Mouse (Mus musculus) liver, embryonic 16.5 days (tissue): ENCODE results near the gene BC003965. TPM values are rescaled to one million over a fixed set of nuclear protein-coding genes. Genes with fewer than 3 reads are reported as not detected.
"Not testable (repeated sequence)": the region's sequence is repeated elsewhere in the genome, so short reads cannot be mapped to it uniquely, and the experiment has no call there.

ENCODE experiments used
- ATAC-seq: fragments of 200-750 bp; cut with Nextera tagmentation; 2 replicates; pipeline ENCODE4 v1.8.0; 2017; ENCODE audit warnings: low read depth, mild to moderate bottlenecking, moderate number of reproducible peaks, moderate library complexity
- H3K27ac ChIP-seq: fragments of 300-500 bp; sonication (generic); 2 replicates; pipeline ENCODE4 v1.5.1; 2014; ENCODE audit warnings: mild to moderate bottlenecking, low read length
- H3K27me3 ChIP-seq: fragments of 300-500 bp; sonication (generic); 2 replicates; pipeline ENCODE4 v1.6.1; 2014; ENCODE audit warnings: low read depth, low read length, mixed read lengths; ENCODE audit not compliant: control insufficient read depth, insufficient read depth
- H3K36me3 ChIP-seq: fragments of 300-500 bp; sonication (generic); 2 replicates; pipeline ENCODE4 v1.6.1; 2014; ENCODE audit warnings: mild to moderate bottlenecking; ENCODE audit not compliant: control insufficient read depth, insufficient read depth
- H3K4me1 ChIP-seq: fragments of 300-500 bp; sonication (generic); 2 replicates; pipeline ENCODE4 v1.6.1; 2014; ENCODE audit warnings: low read depth, low read length, mixed read lengths; ENCODE audit not compliant: control insufficient read depth
- H3K4me2 ChIP-seq: fragments of 300-500 bp; sonication (generic); 2 replicates; pipeline ENCODE4 v1.6.1; 2014; ENCODE audit warnings: low read depth, low read length, mixed read lengths
- H3K4me3 ChIP-seq: fragments of 300-500 bp; sonication (generic); 2 replicates; pipeline ENCODE4 v1.5.1; 2014; ENCODE audit warnings: low read depth, mild to moderate bottlenecking, low read length
- H3K9ac ChIP-seq: fragments of 300-500 bp; sonication (generic); 2 replicates; pipeline ENCODE4 v1.6.1; 2014; ENCODE audit warnings: low read depth, low read length
- H3K9me3 ChIP-seq: fragments of 300-500 bp; sonication (generic); replicated peaks from 2 replicates; pipeline ENCODE4 v1.6.1; 2016; ENCODE audit warnings: low read length; ENCODE audit not compliant: control insufficient read depth
- WGBS: fragments of 180-500 bp; shearing (Covaris S2); extraction: QIAGEN DNeasy Blood & Tissue Kit; methylation state at CpG from one replicate; pipeline ENCODE4 v1.1.7; 2014; ENCODE audit not compliant: insufficient replicate concordance; 5-methylcytosine and 5-hydroxymethylcytosine counted together
- polyA plus RNA-seq: library from polyadenylated mRNA; unstranded; fragments of >200 nt; fragmentation: Nextera tagmentation; extraction: Ambion mirVana; gene quantifications from 2 replicates; pipeline ENCODE4 v1.2.1, GENCODE M21; 2015

The BC003965 gene
- polyA plus RNA-seq, 1 experiment from 2014 or later: 14.2 TPM

GRCm38 (mm10) chr17:25222951-25223601 lies 38.7 kb downstream of the BC003965 start:
- Histone ChIP-seq H3K4me3 (peak overlapping the region; percentile 78), H3K4me1 (peaks cover 64% of the 10 kb centered on the region), H3K9me3 (no peaks in the 10 kb centered on the region), H3K9ac (peak overlapping the region; percentile 81), H3K27me3 (no peaks in the 10 kb centered on the region), H3K36me3 (peaks cover 5% of the 10 kb centered on the region), H3K4me2 (peak overlapping the region; percentile 76), H3K27ac (peak overlapping the region; percentile 85)
- ATAC-seq: peak; percentile 50
- 6% methylated on average over 6 of the region's 6 CpGs for WGBS

- peaks cover 10% of the 10 kb centered on the region for H3K36me3 ChIP-seq
- H3K4me1 ChIP-seq: peaks cover 66% of the 10 kb centered on the region
- H3K9ac ChIP-seq: peak overlapping the region; percentile 81
- peak overlapping the region; percentile 85 for H3K27ac ChIP-seq
- H3K27me3 ChIP-seq: no peaks in the 10 kb centered on the region
- ATAC-seq: no peak
- peak overlapping the region; percentile 78 for H3K4me3 ChIP-seq
- peak overlapping the region; percentile 76 for H3K4me2 ChIP-seq
- 59% methylated on average over 7 of the region's 7 CpGs for WGBS
- no peaks in the 10 kb centered on the region for H3K9me3 ChIP-seq
These were observed 40.4 kb downstream of the BC003965 start for GRCm38 (mm10) chr17:25224586-25225222.

GRCm38 (mm10) chr17:25225659-25226058 lies 41.3 kb downstream of the BC003965 start:
- Histone ChIP-seq H3K4me3 (peak overlapping the region; percentile 47), H3K27me3 (no peaks in the 10 kb centered on the region), H3K4me1 (peaks cover 65% of the 10 kb centered on the region), H3K9me3 (no peaks in the 10 kb centered on the region), H3K4me2 (peak overlapping the region; percentile 76), H3K9ac (peak overlapping the region; percentile 81), H3K36me3 (peaks cover 12% of the 10 kb centered on the region), H3K27ac (peak overlapping the region; percentile 85)
- 26% methylated on average over 4 of the region's 4 CpGs for WGBS
- ATAC-seq: peak; percentile 68

GRCm38 (mm10) chr17:25227991-25228390 lies 43.6 kb downstream of the BC003965 start:
- 0 out of 2 replicates have a peak overlapping the region, but pooled peaks have one; percentile 9 for H3K27ac ChIP-seq
- WGBS: 75% methylated on average over 5 of the region's 5 CpGs
- H3K9me3 ChIP-seq: no peaks in the 10 kb centered on the region
- no peak overlapping the region for H3K4me3 ChIP-seq
- no peak overlapping the region for H3K4me2 ChIP-seq
- no peak overlapping the region for H3K9ac ChIP-seq
- no peaks in the 10 kb centered on the region for H3K27me3 ChIP-seq
- peaks cover 52% of the 10 kb centered on the region for H3K4me1 ChIP-seq
- peaks cover 21% of the 10 kb centered on the region for H3K36me3 ChIP-seq
- no peak for ATAC-seq

- H3K36me3 ChIP-seq: peaks cover 28% of the 10 kb centered on the region
These were observed 45.8 kb downstream of the BC003965 start for GRCm38 (mm10) chr17:25230014-25230655.

GRCm38 (mm10) chr17:25230700-25231099 lies 46.3 kb downstream of the BC003965 start:
- H3K27ac ChIP-seq: no peak overlapping the region
- WGBS: 85% methylated on average over 3 of the region's 3 CpGs
- no peak for ATAC-seq
- H3K4me1 ChIP-seq: peaks cover 25% of the 10 kb centered on the region
- H3K4me3 ChIP-seq: no peak overlapping the region
- no peak overlapping the region for H3K9ac ChIP-seq
- no peaks in the 10 kb centered on the region for H3K9me3 ChIP-seq
- no peaks in the 10 kb centered on the region for H3K27me3 ChIP-seq
- peaks cover 32% of the 10 kb centered on the region for H3K36me3 ChIP-seq
- no peak overlapping the region for H3K4me2 ChIP-seq

More at GRCm38 (mm10) chr17:25230014-25230655, 45.8 kb downstream of the BC003965 start:
- 78% methylated on average over 13 of the region's 17 CpGs for WGBS
- not testable (repeated sequence) for ATAC-seq, H3K4me2 ChIP-seq, H3K27ac ChIP-seq, H3K4me3 ChIP-seq, H3K9me3 ChIP-seq, H3K27me3 ChIP-seq, H3K9ac ChIP-seq
- H3K4me1 ChIP-seq: peaks cover 31% of the 10 kb centered on the region

GRCm38 (mm10) chr17:25231621-25232020 lies 47.3 kb downstream of the BC003965 start:
- H3K9me3 ChIP-seq, H3K27me3 ChIP-seq, H3K4me3 ChIP-seq, ATAC-seq, H3K9ac ChIP-seq, H3K27ac ChIP-seq, H3K4me2 ChIP-seq: not testable (repeated sequence)
- WGBS: 82% methylated on average over 4 of the region's 11 CpGs
- H3K4me1 ChIP-seq: peaks cover 16% of the 10 kb centered on the region
- peaks cover 34% of the 10 kb centered on the region for H3K36me3 ChIP-seq

- H3K9ac ChIP-seq: no peak overlapping the region
- peaks cover 22% of the 10 kb centered on the region for H3K36me3 ChIP-seq
- H3K27ac ChIP-seq: no peak overlapping the region
- H3K9me3 ChIP-seq: no peaks in the 10 kb centered on the region
- no peak for ATAC-seq
- no peak overlapping the region for H3K4me3 ChIP-seq
- peaks cover 6% of the 10 kb centered on the region; the same call in 1 of the 2 replicates for H3K4me1 ChIP-seq
- 79% methylated on average over 9 of the region's 9 CpGs for WGBS
- H3K4me2 ChIP-seq: no peak overlapping the region
- H3K27me3 ChIP-seq: no peaks in the 10 kb centered on the region
These were observed 51.3 kb downstream of the BC003965 start for GRCm38 (mm10) chr17:25235635-25236034.
